Mouse (Mus musculus) hindbrain, embryonic 16.5 days (tissue): ENCODE data around the gene Ift88. TPM values are rescaled to one million over a fixed set of nuclear protein-coding genes. Genes with fewer than 3 reads are reported as not detected.

Experiments
- polyA plus RNA-seq: library from polyadenylated mRNA; unstranded; fragments of >200 nt; fragmentation: Nextera tagmentation; extraction: Ambion mirVana; gene quantifications from 2 replicates; pipeline ENCODE4 v1.2.1, GENCODE M21; 2015

The Ift88 gene
- polyA plus RNA-seq, 1 experiment from 2014 or later = 15.0 TPM

Other genes starting within 250 kb of the Ift88 start
- gene Cryl1, start 25.5 kb upstream of the Ift88 start, polyA plus RNA-seq = 13.2 and 15.4 TPM in 2 replicates
- gene Il17d, start 100.7 kb downstream of the Ift88 start, polyA plus RNA-seq = 4.9 and 6.3 TPM in 2 replicates
- gene Eef1akmt1, start 147.6 kb downstream of the Ift88 start, polyA plus RNA-seq = 89.5 and 90.3 TPM in 2 replicates
- gene Xpo4, start 241.4 kb downstream of the Ift88 start, polyA plus RNA-seq = 9.8 and 11.0 TPM in 2 replicates